Mouse (Mus musculus) left cerebral cortex, postnatal 14 days (tissue): ENCODE measurements at regions not wholly inside any gene's neighbourhood (a gene's known extent, or its start where the extent isn't known, plus 50 kb on each side); places are given as distances from the start of the nearest gene placed in this dataset.

Experiments
- DNase-seq, 2 experiments: peaks; one replicate each; pipeline ENCODE4 v3.0.0; 2021 to 2022; ENCODE audit warnings: low spot score in 2 of 2, mixed read lengths in 1 of 2
- intact Hi-C: fragments of 180-260 bp; cut with DNase I; formaldehyde crosslinking; loops from one replicate; pipeline ENCODE4 v1.15.1; 2025

GRCm38 (mm10) chr12:25168213-25168545 lies 71.2 kb upstream of the Id2 start:
- no peak for DNase-seq
- intact Hi-C loops: no loop called here

DNA sequence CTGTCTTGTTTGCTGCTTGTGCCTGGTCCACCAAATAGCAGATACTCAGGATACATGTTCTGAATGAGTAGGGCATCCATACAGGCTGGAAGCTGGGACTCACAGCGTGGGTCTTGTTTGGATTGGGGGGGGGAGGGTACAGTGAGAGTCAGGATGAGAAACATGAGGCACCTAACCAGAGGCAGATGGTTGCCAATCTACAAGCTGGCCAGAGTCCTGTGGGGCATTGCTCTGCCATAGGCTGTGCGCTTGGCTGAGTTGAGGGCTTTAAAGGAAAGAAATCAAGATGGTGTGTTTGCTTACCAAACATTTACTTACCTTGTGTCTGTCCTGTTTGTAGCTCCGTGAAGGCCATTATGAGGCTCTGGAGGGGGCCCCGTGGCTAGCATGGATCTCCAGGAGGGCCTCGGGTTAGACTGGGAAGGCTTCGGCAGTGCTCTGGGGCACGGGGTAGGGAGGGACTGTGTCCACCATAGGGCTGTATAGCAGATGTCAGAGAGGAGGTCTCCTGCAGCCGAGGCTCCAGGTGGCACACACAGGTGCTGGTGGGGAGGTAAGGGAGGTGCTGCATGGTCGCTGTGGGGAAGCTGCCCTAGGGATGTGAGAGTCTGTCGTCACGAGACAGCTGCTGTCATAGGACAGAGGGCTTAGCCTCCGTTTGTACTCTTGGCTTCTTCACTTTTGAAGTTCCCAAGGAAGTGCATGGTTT lies 70.7 kb upstream of the Id2 start:
- no peak for DNase-seq
- intact Hi-C loops: no loop called here

DNA sequence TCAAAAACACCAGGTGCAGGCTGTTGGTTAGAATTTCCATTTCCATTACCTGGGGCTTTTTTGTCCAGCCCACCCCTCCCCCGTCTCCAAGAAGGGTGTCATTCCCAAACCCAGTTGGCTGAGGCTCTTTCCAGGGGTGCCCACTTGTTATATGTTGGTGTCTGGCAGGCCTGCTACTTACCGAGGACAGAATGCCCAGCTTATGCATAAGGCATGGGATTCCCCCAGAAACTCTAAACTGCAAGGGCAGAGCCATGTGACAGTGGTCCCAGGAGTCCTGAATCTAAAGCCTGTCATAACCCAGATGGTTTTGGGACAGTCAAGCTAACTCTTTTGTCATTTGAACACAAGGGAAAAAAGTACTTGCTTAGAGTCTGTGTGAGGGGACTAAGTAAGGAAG lies 69.6 kb upstream of the Id2 start:
- intact Hi-C loops: no loop called here
- DNase-seq: no peak

DNA sequence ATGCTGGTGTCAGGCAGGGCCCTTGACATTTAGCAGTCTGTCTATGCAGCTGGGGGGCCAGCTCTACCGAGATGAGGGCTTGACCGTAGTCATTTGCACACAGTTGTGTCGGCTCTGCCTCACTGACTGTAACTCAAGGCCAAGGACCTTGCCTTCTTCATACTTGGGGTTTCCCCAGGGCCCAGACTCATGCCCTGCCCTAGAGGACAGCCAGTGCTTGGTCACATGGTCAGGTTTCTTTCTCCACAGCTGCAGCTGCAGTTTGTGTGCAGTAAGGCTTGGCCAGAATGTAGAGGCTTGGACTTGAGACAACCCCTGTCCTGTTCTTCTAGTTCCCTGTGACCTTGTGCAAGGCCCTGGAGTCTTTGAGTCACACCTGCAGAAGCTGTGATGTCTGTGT lies 68.7 kb upstream of the Id2 start:
- no peak for DNase-seq

DNA sequence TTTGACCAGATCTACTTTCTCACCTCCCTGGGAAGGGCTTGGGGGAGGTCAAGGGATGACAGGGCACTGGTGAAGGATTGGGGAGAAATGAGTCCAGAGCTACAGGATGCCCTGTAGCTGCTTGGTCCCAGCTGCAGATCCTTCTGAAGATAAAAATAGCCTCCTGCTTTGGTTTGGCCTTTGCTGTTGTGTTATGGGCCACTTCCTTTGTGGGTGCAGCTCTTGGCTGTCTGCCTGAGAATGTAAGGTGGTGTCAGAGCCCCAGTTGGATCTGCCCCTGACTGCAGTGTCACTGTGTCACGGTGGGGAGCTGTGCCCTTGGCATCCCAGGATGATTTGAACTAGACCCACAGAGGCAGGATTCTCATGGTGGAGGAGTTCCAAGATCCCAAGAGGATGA lies 67.8 kb upstream of the Id2 start:
- intact Hi-C loops: loop anchor here (5.0 kb wide), 1 partner anchor 67 kb away; the partner anchor contains the start of gene Id2
- no peak for DNase-seq

More for the DNA sequence above, 68.7 kb upstream of the Id2 start:
- intact Hi-C loops: no loop called here

GRCm38 (mm10) chr12:25163541-25163940 lies 66.6 kb upstream of the Id2 start:
- intact Hi-C loops: loop anchor here (5.0 kb wide), 1 partner anchor 66 kb away; the partner anchor contains the start of gene Id2
- DNase-seq: no peak

DNA sequence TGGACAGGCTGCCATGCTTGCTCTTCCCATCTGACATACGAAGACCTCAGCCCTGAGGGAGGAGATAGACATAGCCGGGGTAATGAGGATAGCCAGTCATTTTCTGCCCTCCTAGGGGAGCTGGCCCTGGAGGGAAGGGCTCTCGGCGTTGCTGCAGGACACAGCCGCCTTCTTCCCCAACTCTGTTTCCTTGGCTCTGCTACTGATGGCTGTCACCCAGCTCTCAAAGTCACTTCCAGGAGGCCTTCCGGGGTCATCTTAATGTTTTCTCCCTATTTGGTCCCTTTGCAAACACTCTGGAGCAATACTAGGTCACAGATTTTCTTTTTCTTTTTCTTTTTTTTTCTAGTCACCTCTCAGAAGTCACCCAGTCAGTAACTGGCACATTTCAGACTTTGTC lies 65.9 kb upstream of the Id2 start:
- intact Hi-C loops: loop anchor here (5.0 kb wide), 1 partner anchor 66 kb away; the partner anchor contains the start of gene Id2
- DNase-seq: no peak

GRCm38 (mm10) chr12:25161939-25162338 lies 65.0 kb upstream of the Id2 start:
- no peak for DNase-seq
- intact Hi-C loops: loop anchor here (5.0 kb wide), 1 partner anchor 65 kb away; the partner anchor contains the start of gene Id2

- intact Hi-C loops: loop anchor here (5.0 kb wide), 1 partner anchor 64 kb away; the partner anchor contains the start of gene Id2
- DNase-seq: peak; percentile 16 to 45
Measured at GRCm38 (mm10) chr12:25160990-25161843, 64.3 kb upstream of the Id2 start.

GRCm38 (mm10) chr12:25159091-25159490 lies 62.2 kb upstream of the Id2 start:
- no peak for DNase-seq
- intact Hi-C loops: no loop called here

DNA sequence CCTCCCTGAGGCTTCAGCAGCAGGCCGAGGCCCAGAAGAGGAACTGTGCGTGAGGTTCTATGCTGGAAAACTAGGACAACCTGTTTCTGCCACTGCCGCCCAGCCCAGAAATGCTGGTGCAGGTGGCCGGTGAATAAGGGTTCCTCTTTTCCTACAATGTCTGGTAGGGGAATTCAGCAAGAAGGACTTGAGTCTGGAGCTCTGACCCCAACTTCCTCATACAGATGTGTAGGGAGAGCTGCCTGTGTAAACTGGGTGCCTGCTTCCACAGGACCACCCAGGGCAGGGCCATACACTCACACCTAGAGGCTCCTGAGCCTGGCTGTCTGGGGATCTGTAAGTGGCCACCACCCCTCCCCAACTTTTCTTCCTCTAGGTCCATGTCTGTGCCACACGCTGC lies 60.3 kb upstream of the Id2 start:
- DNase-seq: no peak
- intact Hi-C loops: no loop called here

DNA sequence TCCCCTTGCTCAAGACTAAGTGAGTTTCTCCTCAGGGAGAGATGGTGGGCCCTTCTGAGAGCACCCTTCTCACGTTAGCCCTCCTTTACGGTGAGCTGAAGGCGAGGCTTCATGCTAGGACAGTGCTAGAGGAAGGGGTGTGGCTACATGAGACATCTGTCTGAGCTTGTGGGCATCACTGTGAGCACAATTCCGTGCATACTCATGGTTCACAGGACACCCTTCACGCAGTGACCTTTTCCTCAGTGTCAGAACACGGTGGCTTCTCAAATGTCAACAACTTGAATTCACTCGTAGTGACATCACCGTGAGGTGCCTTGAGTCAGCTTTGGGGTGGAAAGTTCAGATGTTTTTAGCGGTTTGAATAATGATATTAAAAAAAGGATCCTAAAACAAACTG lies 58.5 kb upstream of the Id2 start:
- intact Hi-C loops: no loop called here
- DNase-seq: no peak

GRCm38 (mm10) chr12:25148099-25148498 lies 51.2 kb upstream of the Id2 start:
- intact Hi-C loops: no loop called here
- no peak for DNase-seq
